Mouse (Mus musculus) Muller cell, postnatal 12 days (primary cell): ENCODE measurements at regions not wholly inside any gene's neighbourhood (a gene's known extent, or its start where the extent isn't known, plus 50 kb on each side); places are given as distances from the start of the nearest gene placed in this dataset.
"Not testable (repeated sequence)": the region's sequence is repeated elsewhere in the genome, so short reads cannot be mapped to it uniquely, and the experiment has no call there.

Source experiments
- DNase-seq: peaks from one replicate; pipeline ENCODE4 v3.0.0-alpha.2; 2015; ENCODE audit errors: inconsistent ontology term

- no peak for DNase-seq
Measured at GRCm38 (mm10) chr15:60333573-60334306, 317.3 kb upstream of the 4933412E24Rik start.

DNA sequence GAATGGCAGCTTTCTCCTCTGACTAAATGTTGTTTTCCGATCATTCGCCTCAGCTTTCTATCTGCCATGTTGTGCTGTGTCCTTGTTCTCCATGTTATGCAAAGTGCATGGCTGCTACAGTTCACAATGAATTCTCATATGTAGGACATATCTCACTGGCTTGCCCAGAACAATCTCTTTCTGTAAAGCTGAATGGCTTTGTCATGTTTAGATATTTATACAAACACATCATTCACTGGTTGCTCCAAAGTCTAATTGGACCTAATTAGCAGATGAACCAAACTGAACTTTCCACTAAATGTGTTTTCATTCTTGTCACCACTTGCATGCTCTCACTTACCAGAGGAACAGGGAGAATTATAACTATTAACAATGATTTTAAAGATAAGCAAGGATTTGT lies 301.2 kb upstream of the 4933412E24Rik start:
- peak; percentile 67 for DNase-seq

DNA sequence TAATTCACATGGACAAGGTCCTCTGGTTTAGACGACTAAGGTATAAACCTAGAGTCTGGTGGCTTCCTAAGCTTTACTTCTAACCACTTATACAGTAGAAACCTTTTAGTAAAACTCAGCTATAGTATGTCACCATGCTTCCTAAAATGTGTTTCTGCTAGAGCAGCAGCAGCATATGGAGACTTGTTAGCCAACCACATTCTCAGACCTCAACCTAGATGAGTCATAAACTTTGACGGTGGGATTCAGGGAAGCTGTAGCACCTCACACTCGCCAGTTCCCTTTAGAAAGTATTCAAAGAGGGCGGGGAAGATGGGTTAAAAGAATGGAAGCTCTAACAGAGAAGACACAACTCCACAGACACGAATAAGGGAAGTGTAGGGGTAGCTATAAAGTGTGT lies 298.8 kb upstream of the 4933412E24Rik start:
- DNase-seq, result no peak

GRCm38 (mm10) chr15:60309909-60310308 lies 293.5 kb upstream of the 4933412E24Rik start:
- DNase-seq, result no peak

DNA sequence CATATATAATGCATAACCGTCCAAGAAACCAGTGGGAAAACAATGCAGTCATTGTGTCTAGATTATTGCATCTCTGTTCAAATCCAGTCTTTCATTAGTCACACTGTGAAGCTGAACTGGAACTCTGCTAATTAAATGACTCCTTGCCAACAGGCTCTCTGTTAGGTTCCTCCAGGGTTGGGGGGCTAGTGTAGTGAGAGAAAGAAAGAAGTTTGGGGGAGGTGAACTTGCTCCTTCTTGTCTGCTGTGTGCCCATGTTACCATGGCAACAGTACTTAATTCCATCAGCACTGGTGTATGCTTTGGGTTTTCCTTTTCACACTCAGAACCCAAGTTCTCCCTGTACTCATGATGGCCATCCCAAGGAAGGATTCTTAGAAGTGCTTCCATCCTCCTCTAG lies 292.6 kb upstream of the 4933412E24Rik start:
- DNase-seq, result no peak

DNA sequence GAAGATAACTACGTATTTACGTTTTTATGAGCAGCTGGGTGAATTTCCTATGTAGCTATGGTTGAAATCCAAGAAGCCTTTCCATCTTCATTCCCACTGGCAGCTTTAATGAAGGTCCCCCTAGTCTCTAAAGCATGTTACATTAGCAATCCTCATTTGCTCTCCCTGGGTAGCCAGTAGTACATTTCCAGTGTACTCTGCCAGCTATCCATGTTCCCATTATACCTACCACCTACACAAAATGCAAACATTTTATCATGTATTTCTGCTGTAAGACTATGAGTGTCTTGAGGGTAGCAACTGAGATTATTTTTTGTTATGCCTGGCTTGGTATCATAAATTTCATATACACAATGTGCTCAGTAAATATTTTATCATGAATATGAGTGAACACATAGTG lies 291.7 kb upstream of the 4933412E24Rik start:
- DNase-seq, result no peak

DNA sequence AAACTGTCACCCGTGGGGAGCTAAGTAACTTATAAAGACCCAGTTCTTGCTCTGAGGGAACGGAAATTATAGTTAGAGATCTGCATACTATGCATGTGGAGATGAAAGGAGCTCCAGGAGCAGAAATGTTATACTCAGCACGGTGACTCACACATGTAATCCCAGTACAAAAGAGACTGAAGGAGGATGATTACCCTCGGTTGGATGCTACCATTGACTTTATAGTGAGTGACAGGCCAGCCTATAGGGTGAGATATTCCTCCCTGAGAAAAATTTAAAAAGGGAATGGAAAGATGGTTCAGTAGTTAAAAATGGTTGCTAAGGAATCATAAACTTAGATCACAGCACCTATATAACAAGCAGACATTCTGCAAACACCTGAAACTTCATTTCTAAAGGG lies 287.1 kb upstream of the 4933412E24Rik start:
- no peak for DNase-seq

- no peak for DNase-seq
Measured at GRCm38 (mm10) chr15:60301939-60302338, 285.5 kb upstream of the 4933412E24Rik start.

- DNase-seq, result peak; percentile 93
Measured at GRCm38 (mm10) chr15:60285321-60285720, 268.9 kb upstream of the 4933412E24Rik start.

- peak; percentile 24 for DNase-seq
Measured at GRCm38 (mm10) chr15:60280378-60280777, 264.0 kb upstream of the 4933412E24Rik start.

GRCm38 (mm10) chr15:60253661-60254060 lies 237.2 kb upstream of the 4933412E24Rik start:
- DNase-seq, result not testable (repeated sequence)

- DNase-seq, result no peak
Measured at GRCm38 (mm10) chr15:60226335-60226938, 210.0 kb upstream of the 4933412E24Rik start.

DNA sequence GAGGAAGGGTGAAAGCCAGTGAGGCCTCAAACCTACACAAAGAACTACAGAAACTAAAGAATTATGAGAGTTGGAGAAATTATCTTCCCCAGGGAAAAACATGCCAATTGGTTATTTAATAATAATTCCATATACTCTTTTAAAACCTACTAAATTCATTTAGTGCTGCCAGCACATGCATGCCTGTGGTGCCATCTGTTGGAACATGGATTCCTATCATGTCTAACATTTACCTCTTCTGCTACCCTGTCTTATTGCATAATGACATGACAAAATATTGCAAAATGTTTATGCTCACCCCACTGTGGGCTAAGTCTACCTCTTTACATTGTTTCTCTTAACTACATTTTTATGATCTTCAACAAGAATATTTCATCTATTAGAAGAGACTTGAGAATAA lies 178.7 kb upstream of the 4933412E24Rik start:
- DNase-seq, result no peak

- DNase-seq, result peak; percentile 51
Measured at GRCm38 (mm10) chr15:60193157-60193556, 176.7 kb upstream of the 4933412E24Rik start.

DNA sequence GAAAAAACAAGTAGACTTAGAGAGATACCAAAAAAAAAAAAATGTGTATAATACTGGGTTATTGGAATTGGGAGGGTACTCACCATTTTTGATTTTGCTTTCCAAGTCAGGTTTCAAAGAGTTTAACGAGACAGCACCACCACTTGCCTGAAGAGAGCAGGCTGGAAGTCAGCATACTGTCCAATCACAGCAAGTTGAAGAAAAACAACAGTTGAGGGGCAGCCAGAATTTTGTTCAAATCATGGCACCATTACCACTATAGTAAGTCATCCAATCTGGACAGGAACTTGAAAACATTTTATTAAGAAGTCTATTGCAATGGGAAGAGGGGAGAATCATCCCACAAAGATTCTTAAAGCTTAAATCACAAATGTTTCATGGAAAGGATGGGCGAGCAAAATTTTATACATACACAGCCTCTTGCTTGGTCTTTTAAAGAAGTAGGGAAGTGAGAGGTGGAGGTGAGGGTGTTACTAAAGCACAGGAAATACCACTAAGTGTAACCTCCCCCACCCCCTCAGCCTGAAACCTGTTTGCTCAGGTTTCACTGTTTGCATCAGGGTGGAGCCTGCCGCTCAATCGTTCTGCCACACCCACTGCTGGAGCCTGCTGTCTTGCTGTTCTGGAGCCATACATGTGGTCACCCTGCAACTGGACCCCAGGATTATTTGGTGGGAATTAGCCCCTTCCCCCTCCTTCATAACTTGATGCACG lies 170.7 kb upstream of the 4933412E24Rik start:
- no peak for DNase-seq

GRCm38 (mm10) chr15:60141554-60142070 lies 125.2 kb upstream of the 4933412E24Rik start:
- DNase-seq, result no peak

GRCm38 (mm10) chr15:60136671-60137070 lies 120.3 kb upstream of the 4933412E24Rik start:
- no peak for DNase-seq

GRCm38 (mm10) chr15:60134515-60134914 lies 118.1 kb upstream of the 4933412E24Rik start:
- peak; percentile 49 for DNase-seq

- no peak for DNase-seq
Measured at GRCm38 (mm10) chr15:60132701-60133100, 116.3 kb upstream of the 4933412E24Rik start.

- no peak for DNase-seq
Measured at GRCm38 (mm10) chr15:60124461-60124860, 108.0 kb upstream of the 4933412E24Rik start.

GRCm38 (mm10) chr15:60119926-60120325 lies 103.5 kb upstream of the 4933412E24Rik start:
- DNase-seq, result no peak

GRCm38 (mm10) chr15:60111885-60112284 lies 95.5 kb upstream of the 4933412E24Rik start:
- no peak for DNase-seq
